Mouse (Mus musculus) 416B (cell line): ENCODE results near the gene Cep44.

ENCODE experiments used
- DNase-seq: peaks from one replicate; pipeline ENCODE4 v3.0.0; 2011; ENCODE audit warnings: low read depth

Cep44 gene

DNA sequence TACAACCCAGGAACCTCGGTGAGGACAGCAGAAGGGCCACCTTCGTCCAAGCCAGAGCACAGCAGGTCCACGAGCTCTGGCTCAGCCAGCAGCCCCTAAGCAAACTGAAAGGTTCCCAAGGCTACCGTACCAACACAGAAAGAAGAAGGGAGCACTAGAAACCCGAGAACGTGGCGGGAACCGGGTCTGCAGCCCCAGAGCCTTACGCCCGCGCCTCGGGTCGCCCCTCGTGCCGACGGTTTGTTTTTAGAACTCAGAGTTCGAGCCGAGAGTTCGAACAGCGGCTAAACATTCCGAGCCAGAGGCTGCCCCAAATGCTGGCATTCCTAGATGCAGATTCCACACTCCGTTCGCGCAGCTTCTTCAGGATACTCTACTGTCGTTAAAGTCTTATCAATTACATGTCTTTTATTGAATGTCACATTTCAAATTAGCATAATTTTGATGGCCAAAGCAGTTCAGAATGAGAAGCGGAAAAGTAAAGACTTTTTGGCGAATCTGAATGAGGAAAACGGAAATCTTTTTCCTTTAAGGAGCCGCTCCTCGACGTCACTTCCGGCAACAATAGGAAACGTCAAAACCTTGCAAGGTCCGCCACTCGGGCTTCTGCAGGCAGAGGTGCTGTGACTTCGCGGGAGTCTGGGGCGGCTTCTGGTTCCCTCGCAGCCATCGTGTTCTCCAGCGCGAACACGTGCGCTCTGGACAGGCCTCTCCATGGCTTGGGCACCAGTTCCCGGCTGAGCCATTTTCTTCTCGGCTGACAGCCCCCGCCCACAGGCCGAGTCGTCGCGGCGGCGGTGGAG is at the start of gene Cep44, which contains the start of gene Fbxo8:
TSS of gene Cep44 (minus strand) at position 490 of the 803 bp plus-strand sequence.
TSS of gene Fbxo8 (plus strand) at position 533 of the 803 bp plus-strand sequence.
- peak; percentile 94 for DNase-seq

DNA sequence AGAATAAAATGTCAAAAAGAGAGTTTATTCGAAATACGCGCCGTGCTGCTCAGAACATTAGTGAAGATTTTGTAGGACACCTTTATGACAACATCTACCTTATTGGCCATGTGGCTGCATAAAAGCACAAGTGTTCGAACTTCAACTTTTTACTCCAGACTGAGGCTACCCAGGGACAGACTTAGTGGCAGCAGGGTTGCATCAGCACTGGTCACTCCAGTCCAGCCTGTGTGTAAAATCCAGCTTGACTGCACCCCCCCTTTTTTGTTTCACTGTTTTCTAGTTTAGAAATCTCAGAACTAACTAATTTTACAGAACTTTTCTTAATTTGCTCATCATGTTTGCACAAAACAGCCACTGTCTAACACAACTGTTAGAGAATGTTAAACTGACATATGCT is 40.7 kb upstream of the Cep44 start:
- no peak for DNase-seq

DNA sequence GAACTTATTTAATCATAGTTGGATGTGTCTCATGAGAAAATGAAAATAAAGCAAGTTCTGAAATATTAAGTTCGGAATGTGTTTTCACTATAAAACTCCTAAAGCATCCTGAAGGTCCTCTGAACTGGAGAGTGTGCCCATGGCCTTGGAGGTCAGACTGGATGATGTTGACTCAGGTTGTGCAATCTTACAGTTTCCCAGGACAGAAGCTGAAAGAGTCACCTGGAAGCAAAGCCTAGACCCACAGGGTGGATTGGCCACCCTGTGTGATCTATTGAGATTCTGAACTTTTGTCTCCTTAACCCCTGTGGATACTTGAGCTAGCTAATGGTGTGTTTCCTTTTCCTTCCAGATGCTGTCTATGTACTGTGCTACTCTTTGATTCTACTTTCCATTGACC is 40.2 kb upstream of the Cep44 start:
- DNase-seq: no peak

DNA sequence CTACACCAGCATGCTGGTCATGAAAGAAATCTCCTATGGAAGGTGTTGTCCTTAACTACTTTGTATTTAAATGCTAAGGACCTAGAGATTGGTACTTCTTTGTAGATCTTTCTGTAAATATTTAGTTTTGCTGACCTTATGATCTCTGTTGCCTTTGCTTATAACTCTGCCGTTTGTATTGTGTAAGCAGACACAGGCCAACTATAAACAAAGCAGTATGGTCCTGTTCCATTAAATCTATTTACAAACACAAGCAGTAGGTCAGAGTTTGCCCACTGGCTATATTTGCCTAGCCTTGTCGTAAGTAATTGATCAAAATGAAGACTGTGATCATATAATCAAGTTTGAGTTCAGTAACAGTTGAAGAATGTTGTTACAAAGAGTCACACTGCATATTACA is 38.2 kb upstream of the Cep44 start:
- DNase-seq: no peak

DNA sequence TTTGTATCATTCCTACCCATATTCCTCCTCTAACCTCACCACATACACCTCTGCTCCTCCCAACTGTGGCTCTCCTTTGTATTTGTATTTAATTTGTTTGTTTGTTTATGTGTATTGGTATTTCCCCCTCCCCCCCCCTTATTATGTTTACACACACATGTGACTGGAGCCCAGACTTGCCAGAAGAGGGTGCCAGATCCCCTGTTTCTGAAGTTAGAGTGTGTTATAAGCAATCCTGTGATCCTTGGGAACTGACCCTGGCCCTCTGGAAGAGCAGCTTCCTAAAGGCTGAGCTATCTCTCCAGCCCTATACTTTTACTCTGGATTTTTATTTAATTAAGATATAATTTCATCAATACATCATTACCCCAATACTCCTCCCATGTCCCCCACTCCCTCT is 32.0 kb upstream of the Cep44 start:
- peak; percentile 33 for DNase-seq

DNA sequence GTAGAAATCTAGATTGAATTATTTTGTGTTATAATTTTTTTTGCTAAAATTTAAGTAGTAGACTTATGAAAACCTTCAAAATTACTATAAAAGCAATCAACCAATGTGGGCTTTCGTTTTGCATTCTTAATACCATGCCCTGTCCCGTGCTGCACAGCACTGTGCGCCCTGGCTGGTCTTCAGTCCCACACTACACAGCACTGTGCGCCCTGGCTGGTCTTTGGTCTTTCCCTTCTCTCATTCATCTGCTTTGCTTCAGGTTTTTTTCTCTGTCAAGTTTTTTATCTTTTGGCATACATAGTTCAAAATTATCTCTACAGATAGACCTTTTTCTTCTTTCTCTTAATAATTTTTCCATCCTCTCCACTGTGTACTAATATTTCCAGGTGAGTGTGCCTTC is 30.1 kb upstream of the Cep44 start:
- DNase-seq: no peak

DNA sequence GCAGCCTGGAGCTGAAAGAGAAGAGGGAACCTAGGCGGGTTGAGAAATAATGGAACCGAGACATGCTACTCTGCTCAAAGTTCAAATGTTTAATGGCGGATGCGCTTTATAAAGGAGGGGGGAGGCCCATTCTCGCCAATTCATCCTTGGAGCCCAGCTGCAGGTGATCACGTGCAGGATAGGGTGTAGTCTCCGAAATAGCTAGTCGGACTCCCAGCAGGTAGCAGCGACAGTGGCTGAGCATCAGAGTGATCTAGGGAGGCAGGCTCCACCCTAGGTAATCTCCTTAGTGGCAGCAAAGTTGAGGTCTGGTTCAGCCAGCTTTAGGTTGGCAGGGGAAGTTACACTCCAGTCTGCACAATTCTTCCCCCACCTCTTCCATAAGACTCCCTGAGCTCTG is 16.0 kb upstream of the Cep44 start:
- DNase-seq: no peak

DNA sequence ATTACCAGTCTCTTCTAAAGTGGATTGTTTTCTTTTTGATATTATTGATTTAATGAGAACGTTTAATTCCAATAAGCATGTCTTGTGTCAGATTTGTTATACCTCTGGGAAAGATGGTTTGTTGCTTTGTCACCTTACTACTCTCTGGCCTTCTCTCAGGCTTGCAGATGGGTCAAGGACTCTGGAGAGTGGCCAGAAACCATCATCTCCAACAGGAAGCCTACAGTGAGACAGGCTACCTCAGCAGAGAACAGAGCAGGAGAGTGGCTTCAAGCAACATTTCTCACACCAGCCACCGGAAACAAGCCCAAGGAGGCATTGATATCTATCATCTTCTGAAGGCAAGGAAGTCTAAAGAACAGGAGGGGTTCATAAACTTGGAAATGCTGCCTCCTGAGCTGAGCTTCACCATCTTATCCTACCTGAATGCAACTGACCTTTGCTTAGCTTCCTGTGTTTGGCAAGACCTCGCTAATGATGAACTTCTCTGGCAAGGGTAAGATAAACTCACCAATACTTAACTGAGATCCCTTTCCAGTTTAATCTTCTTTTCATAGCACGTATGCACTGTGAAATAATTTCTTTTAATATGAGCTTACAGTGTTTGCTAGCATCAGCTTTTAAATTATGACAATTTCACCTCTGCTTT is 13.7 kb upstream of the Cep44 start:
- peak; percentile 49 for DNase-seq

DNA sequence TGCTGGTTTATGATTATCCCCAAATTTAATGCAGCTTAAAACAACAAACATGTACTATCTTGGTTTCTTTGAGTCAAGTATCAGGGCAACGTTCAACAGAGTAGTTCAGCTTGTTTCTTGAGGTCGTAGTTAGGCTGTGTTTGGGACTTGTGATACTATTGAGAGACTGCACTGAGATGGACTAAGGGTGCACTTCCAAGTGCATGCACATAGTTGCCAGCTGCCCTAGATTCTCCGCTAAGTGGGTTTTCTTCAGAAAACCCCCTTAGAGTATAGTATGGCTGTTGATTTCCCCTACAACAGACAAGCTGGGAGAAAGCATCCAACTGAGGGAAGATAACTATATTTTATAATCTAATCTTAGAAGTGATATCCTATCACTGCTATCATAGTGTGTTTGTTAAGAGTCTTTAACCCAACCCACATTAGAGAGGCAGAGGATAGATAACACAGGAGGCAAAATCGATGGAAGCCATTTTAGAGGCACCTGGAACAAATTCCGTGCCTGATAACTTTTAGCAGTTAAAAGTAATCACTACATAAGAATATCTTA is 1.8 kb upstream of the Cep44 start:
- peak; percentile 66 for DNase-seq

DNA sequence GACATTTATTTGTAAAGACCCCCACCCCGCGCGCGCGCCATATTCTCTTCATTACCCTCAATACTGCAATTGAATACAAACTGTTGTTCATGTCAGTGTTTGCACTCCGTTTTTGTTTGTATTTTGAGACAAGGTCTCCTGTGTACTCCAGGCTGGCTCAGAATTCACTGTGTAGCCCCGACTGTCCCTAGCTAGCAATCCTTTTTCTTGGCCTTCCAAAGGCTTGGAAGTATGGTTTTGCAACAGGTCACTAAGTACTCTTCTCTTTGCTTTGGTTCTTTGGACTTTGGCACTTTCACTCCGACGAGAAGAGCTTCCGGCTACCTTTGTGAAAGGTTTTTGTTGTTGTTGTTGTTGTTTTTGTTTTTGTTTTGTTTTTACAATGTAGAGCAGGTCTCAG is 1.2 kb upstream of the Cep44 start:
- peak; percentile 65 for DNase-seq

DNA sequence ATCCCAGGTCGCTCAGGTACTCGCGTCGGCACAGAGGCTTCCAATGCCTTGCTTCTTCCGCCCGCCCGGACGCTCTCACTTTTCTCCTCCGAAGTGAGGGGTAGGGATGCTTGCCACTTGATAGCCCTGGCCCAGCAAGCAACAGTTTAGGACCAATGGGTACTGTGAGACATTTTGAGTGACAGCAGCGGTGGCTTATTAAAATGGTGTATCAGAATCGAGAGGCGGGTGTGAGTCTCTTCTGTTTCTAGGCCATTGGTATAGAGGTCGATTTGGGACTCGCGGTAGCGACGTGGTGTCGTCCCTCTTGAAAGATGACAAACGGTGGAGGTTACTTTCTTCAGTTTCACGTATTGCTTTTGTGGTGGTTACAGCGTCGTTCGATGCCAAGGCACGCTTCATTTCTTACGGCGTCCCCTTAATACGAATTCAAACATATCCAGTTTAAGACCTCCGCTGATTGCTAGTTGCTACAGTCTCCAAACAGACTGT is 560 bp upstream of the Cep44 start:
- DNase-seq: peak; percentile 98

DNA sequence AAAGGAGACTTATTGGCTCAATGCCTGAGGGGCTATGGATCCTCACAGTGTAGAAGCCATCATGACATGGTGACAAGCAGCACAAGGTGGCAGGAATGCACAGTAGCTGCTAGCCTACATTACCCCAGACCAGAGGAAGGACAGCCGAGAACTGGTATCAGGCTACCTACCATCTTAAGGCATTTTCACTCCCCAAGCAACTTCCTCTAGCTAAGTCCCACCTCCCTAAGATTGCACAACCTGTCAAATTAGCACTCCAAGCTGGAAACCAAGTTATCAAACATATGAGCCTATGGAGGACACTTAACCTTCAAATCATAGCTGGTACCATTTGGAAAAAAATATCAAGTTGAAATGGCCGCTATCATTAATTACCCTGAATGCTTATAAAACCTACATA is 3.0 kb downstream of the Cep44 start:
- DNase-seq: peak; percentile 66

DNA sequence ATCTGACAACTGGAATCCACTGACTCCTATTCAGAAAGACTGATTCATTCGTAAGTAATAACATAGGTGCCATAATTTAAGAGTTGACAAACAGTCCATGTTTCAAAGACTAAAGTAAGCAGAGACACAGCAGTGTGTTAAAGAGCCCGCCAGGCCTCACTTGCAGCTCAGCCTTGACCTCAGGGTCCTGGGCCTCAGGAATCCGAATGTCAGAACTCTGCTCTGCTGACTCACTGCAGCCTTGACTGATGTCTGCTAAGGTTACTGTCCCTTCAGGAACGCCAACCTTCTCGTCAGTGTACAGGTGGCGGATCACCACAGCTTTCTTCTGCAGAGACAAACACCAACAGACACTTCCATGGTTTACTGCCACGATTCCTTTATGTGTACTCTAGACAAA is 10.1 kb downstream of the Cep44 start:
- DNase-seq: no peak

DNA sequence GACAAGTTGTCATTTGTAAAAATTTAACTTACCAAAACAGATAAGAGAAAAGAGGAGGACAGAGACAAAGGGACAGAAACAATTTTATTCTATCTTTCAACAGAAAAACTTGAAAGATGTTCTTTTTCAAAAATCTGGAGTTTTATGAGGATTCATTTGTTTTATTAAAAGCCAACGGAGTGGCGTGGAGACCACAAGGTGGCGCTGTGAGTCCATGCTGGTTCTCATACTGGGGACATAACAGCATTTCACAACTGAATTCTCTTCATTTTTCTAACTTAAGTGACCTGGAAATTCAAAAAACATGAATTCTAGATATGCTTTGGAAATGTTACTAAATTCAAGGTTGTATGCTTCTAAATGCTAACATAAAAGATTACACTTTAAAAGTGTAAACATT is 20.5 kb downstream of the Cep44 start:
- peak; percentile 73 for DNase-seq

DNA sequence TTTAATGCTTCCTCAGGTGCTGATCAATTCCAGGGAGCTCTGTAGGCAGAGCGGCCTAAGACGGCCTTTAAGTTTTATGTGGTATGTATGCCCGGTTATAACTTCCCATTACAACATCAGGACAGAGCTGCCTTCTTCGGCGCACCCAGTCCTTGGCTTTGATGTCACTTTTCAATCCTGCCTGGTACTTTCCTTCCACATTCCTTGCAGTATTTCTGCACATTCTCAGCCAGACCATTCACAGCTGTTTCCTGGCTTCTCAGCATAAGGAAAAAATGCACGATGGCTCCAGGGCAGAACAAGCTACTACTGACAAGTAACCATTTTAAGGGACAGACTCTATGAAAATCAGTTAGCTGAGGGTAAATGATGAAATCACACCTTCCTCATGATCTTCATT is 22.0 kb downstream of the Cep44 start:
- no peak for DNase-seq

DNA sequence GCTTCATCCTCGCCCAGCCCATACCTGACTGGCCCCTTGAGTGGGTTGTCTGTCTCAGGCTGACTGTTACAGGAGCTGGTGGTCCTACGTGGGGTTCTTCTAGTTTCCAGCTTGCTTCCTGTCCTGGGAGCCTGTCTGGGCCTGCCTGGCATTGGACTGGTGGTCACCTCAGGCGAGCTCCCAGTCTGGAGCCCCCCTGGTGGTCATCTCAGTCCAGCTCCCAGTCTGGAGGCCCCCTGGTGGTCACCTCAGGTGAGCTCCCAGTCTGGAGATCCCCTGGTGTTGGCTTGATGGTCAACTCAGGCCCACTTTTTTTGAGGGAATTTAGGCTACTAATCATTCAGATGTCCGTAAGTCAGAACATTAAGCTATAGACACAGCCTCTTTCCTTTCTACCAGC is 29.8 kb downstream of the Cep44 start:
- no peak for DNase-seq

DNA sequence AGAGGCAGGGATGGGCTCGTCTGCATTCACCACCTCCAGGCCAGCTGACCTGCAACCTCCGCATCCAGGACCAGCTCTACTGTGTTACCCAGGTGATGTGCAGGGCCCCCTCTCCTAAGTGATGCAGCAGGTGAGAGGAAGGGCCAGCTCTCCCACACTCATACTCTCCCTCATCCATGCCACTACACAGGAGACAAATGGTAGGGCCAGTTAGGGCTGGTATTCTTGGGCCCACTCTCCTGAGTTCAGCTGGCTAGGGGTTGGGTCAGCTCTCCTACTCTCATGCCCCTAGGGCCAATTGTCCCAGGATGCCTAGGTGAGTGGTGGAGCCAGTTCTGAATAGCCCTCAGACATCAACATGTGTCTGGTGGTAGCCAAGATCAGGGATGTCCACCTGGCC is 30.6 kb downstream of the Cep44 start:
- no peak for DNase-seq

DNA sequence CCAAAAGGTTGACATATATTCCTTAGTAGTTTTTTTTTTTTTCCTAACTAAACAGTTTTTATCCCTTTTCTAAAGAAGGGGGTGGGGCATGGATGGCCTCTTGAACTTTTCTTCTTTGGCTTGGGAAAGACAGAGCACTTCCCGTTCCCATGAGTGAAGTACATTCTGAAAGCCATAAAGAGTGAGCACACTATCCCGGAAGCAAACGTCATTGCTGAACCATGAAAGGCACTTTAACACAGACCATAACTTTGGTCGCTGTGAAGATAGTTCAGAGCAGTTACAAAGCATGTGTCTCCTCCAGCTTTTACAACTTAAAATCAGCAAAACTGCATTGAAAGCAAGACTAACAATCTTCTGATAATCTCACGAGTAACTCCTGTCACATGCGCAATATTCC is 32.0 kb downstream of the Cep44 start:
- DNase-seq: no peak

DNA sequence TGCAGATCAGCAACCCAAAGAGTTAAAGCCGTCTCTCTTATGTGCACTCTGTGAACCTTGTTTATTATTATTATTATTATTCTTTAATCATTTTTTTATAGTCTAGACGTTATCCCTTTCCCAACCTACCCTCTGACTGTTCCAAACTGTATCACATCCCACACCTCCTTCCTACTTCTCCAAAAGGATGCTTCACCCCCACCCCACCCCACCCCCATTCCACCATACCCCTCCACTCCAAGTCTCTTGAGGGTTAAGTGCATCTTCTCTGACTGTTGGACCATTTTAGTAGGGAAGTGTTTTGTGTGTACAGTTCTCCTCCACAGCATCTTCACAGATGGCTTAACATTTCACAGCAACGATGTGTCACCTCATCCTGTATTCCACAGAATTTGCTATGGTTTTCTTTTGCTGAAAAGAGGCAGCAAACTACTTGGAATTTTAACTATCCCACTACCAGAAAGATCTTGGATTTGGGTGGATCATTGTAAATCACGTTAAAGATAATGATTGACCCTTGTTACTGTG is 41.8 kb downstream of the Cep44 start:
- DNase-seq: no peak

DNA sequence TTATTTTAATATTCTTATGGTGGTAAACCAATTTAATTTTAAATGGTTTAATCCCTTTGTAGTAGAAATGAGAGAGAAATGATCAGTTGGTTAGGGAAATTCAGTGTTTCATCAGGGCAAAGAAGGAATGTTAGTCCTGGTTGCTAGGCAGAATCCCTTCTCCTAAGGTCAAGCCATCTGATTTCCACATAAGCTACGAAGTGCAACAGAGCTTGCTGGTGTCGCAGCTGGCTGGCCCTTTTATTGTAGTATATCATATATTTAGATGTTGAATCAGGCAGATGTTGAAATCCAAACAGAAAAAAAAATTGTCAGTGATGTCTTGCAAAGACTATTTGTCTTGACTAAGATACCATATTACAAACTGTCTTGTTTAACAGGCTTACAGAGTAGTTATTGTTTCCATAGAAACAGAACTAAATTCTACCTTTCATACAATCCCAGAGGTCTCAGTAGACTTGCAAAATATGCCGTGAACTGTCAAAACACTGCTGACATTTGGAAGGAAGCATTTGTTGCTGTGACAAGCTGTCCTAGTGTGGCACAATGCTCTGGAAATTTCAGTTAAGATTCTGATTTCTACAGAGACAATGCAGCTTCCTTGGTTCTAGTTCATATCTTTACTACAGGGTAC is 42.4 kb downstream of the Cep44 start:
- no peak for DNase-seq

DNA sequence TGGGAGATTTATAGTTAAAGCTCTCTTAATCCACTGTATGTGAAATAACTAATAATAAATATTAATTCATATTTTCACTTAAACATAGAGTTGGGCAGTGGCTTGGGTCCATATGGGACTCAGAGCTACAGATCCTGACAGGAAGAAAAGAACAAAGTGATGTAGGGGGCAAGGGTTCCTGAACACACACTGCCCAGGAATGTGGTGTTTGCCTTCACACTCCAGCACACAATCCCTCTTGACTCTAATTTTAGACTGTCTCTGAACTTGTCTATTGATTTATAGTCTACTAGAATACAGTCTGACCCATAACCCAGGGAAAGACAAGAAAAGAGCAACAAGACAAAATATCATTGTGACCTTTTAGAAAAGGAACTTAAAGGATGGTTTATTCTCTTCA is 48.9 kb downstream of the Cep44 start:
- no peak for DNase-seq

DNA sequence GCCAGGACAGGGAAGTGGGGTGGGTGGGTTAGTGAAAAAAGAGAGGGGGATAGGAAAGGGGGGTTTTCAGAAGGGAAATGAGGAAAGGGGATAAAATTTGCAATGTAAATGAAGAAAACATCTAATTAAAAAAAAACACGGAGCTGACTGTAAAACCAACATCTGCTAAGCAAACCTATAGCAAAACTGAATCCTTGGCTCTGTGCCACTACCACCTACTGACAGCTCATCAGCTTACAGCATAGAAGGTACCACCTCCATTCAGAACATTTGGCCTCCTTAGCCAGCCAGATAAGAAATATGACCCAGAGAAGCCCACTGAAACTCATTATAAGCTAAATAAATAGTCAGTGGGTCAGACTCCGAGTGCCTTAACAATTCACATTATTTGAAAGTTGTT is 61.4 kb downstream of the Cep44 start:
- DNase-seq: peak; percentile 19

DNA sequence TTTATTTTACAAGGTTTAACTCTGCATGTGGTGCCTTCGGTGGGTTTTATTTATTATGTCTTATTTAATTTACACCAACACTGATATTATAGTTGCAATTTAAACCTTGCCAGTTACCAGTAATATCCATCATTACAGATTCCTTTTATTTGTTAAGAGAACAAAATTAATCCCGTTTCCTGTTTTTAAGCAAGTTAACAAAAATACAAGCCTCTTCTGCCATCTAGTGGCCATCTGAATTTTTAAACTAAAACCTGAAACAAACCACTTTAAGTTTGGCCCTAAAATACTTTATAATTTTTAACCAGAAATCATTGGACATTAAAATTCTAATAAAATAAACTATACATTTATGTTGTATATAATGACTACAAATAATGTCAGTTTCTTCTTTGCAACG is 64.8 kb downstream of the Cep44 start:
- DNase-seq: peak; percentile 58
